Mouse (Mus musculus) embryo, embryonic 9.5 days (tissue): ENCODE measurements around the gene Zbp1.

Experiments used
- DNase-seq: peaks from one replicate; pipeline ENCODE4 v3.0.0-alpha.2; 2017; ENCODE audit errors: extremely low spot score

The Zbp1 gene

DNA sequence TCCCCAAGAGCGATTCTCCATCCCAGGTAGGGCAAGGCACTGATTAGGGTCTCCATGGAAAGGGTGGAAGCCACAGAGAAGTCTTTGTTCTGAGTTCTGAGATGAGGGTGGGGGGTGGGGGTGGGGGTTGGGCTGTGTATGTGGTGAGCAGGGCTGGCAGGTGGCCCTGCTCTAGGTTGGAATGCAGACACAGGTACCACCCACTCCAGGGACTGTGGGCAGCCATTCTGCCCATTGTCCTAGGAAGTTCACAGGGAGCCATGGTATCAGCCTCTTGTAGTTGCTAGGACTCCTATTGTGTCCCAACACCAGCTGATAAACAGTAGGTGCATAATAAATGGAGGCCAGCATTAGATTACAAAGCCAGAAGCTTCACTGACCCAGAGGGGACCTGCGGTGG lies 28.5 kb upstream of the Zbp1 start:
- DNase-seq = no peak

GRCm38 (mm10) chr2:173246688-173247087 lies 28.0 kb upstream of the Zbp1 start:
- no peak for DNase-seq

- no peak for DNase-seq
These were observed 26.5 kb upstream of the Zbp1 start for GRCm38 (mm10) chr2:173245258-173245657.

DNA sequence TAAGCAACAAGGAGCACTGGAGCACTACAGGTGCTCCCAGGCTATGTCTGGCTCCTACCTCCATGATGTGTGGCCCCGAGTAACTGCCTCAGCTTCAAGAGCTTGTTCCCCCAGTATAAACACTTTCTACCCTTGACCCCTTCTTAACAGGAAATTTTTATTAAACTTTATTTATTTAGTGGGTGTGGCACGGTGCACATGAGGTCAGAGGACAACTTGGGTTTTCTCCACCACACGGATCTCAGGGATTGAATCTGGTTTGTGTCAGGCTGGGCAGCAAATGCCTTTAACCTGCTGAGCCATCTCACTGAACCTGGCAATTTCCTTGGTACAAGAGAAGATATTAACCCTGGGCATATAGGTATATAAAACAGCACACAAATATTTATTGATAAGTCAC lies 25.4 kb upstream of the Zbp1 start:
- DNase-seq = no peak

DNA sequence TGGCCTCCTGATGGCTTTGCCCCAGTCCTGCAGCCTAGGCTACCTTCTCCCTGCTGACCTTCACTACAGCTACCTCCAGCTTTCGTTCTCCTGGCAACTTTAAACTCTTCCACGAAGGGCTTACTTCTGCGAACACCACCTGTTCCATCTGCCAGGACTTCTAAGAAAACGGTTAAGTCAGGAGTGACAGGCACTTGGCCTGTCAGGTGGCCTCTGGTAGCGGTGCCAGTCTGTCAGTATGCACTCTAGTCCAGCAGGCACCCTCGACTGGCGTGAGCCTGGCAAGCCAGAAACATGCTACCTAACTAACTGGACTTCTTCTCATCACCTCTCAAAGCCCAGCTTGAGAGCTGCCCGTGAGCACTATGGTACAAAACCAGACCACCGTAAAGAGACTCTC lies 24.9 kb upstream of the Zbp1 start:
- no peak for DNase-seq

DNA sequence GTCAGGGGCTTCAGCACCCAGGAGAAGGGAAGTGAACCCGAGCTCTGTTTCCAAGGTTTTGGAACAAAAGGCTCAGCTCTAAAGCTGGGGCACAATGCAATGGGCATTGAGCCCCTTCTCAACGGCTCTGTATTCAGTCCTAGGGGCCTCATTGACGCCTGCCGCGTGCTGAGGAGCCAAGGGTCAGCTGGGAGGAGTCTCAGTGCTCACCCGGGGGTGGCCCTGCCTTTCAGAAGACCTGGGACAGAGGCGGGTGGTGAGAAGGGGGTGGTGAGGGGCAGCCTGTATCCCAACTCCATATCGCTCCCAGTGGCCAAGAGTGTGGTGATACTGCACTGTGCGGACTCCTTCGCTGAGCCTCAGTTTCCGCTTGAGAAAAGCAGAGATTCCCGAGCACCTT lies 24.2 kb upstream of the Zbp1 start:
- DNase-seq = peak; percentile 57

GRCm38 (mm10) chr2:173240738-173241137 lies 22.0 kb upstream of the Zbp1 start:
- no peak for DNase-seq

- DNase-seq = no peak
These were observed 19.8 kb upstream of the Zbp1 start for GRCm38 (mm10) chr2:173238522-173238921.

DNA sequence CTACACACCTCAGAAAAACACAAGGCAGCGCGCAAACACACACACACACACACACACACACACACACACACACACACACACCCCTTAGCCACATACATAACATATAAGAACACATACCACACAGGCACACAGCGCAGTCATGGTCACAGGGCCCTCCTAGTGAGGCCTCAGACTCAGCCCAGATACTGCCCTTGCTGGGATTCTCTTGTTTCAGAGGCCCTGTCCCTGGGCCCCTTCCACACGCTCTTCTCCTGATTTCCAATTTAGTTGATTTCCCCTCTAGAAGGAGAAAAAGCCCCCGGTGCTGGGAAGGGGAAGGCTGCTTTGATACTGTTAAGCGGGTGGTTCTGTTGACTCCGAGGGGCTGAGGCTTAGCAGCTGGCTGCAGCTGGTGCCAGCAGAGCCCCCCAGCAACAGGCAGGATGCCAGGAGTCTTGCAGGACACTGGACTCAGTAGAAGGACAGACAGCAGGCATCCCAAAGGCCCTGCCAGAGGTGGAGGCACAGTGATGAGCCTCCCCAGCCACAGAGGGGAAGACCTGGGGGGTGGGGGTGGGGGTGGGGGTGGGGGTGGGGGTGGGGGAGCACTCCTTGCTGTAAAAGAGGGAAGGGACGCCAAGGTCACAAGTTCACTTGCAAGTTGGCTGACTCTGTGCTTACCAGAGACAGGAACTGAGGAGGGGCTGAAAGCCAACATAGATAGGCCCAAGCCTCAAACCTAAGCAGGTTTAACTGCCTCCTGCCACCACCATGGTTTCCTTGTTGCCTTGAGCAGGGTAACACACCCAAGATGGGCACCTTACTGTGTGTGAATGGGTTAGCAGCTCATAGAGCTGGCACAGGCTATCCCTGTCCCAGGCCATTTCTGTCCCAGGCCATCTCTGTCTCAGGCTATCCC lies 17.0 kb upstream of the Zbp1 start:
- DNase-seq = no peak

DNA sequence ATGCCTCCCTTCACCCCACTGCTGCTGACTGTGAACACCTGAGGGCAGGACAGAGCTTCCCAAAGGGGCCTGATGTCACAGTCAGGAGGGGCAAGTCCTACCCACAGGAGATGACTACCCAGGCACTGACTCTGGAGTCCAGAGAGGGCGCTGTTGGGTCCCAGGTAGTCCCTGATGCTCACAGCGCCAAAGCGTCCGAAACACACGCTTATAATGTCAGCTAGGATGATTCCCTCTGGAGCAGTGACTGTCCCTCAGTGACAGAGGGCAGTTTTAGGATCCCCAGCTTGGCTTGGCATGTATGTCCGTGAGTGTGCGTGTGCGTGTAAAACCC lies 14.0 kb upstream of the Zbp1 start:
- no peak for DNase-seq

DNA sequence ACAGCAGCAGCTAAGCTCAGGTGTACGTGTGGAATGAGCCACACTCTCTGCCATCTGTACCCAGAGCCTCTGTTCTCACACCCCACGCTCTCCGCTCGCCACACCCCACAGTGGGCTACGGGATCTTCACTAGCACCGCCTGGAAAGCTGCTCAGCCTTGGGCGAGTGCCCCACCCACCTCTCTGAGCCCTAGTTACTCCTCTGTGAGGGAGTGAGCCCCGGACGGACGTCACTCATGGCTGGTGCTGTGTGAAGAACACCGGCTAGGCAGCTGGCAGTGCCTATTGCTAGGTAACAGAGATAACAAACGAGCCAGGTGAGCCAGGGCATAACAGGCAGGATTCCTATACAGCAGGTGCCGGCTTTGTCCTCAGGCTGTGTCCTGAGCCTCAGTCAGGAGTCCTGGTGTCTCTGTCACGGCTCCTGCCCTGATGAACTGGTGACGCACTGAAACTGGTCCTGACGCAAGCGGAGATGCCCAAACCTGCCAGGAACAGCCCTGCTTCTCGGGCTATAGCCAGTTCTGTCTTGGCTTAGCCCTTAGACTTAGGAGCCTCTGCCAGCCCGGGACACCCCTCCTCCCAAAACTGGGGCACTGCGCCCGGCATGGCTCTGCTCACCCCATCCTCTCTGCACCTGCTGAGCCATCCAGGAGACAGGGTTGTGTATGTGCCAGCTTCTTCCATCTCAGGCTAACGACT lies 13.5 kb upstream of the Zbp1 start:
- DNase-seq = no peak

DNA sequence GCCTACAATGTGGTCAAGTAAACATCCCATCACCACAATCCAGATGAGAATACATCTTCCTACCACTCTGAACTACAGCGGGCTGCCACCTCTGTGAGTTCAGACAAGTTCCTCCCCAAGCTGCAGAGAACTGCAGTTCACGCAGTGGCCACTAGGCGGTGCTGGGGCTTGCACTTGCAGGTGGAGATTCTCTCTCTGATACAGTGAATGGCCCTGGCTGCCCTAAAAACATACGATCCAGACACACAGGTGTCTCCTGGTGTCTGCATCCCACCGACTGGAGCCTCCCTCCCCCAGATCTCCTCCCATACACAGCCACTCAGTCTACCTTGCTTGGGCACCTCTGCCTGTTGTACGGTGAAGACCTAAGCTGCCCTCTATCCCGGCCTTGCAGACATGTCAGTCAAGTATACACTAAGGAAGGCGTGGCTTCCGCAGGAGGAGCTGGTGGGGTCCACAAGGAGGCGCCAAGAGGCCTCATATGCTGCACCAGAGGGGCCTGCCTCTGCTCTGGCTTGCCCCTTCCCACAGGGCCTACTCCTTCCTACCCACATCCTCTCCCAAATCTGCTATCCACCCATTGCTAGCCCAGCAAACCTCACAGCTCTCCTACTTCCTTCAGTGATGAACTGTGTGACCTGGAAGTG lies 11.0 kb upstream of the Zbp1 start:
- peak; percentile 94 for DNase-seq

GRCm38 (mm10) chr2:173228567-173228966 lies 9.8 kb upstream of the Zbp1 start:
- no peak for DNase-seq

DNA sequence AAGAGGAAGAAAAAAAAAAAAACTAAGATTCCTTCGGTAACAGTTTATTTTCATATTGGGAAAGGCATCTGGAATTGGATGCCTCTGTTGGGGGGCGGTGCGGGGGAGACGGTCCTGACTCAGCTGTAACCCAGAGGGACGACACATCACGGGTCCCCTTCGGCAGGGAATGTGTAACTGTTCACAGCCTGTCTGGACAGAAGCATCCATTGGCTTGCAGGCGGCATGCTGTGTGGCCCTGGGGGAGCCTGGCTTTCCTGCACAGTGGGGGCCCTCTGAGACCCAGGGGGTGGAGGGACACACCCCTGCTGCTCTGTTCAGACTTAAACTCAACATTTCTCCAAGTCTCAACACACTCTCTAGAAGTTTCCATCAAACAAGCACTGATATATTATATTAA lies 8.1 kb upstream of the Zbp1 start:
- DNase-seq = no peak

DNA sequence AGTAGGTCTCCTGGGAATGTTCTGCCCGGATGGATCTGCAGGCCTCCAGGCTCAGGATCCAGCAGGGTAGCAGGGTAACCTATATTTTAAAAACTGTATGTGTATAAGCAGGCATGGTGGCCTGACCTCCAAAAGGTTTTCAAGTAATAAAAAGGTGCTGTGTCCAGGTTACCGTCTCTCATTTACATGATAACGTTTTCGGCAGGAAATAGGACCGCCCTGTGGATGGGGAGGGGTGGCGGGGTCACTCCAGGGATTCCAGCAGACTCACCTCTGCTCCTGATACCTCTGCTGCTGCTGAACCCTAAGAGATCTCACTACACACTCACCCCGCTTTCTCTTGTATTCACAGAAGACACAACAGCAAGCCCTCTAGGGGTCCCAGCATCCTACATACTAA lies 7.2 kb upstream of the Zbp1 start:
- no peak for DNase-seq

DNA sequence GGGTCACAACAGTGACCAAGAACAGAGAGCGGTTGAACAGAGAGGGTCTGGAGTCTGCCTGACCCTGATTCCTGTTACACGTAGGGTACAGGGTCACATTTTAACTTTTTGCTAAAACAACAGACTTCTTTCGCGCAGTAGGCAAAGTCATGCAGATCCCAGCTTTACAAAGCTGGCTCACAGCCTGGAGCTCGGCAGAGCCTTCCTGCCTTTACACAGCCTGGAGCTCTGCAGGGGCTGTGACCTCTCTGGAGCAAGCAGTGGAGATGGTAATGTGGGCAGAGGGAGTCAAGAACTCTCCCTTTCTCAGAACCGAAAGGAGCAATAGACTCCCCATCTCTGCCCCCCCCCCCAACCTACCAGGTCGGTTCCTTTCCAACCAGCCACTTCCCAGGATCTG lies 6.1 kb upstream of the Zbp1 start:
- DNase-seq = no peak

DNA sequence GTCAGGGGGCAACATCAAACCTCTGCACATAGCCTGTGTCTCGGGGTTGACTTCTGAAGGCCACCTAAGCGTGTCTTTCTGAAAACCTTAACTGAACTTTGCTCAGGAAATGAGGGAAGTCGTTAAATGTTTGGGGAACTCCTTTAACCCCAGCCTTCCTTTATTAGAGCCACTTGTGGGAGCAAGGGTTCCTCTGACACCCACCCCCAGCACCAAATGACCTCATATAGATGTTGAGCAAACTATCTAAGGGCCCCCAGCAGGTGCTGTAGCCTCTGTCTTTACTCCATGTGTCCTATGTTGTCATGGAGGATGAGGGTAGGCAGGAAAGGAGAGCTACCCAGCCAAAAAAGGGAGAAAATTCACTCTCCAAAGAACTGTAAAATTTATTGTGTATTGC lies 5.4 kb upstream of the Zbp1 start:
- no peak for DNase-seq

GRCm38 (mm10) chr2:173223496-173223895 lies 4.8 kb upstream of the Zbp1 start:
- no peak for DNase-seq

DNA sequence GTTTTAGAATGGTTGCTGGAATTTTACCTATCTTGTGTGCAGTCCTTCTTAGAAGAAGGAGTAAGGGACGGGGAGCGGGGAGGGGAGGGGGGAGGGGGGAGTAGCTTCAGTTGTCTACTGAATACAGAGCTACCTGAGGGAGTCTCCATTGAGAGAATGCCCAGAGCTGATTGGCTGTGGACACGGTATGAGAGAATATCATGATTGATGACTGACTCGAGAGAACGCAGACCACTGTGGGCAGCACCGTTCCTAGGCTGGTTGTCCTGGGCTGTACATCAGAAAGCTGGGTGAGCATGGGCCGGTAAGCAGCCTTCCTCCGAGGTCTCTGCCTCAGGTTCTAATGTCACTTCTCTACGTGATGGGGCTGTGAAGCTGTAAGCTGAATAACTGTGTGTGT lies 2.0 kb upstream of the Zbp1 start:
- no peak for DNase-seq

- peak; percentile 50 for DNase-seq
These were observed 682 bp upstream of the Zbp1 start for GRCm38 (mm10) chr2:173219256-173219954.

DNA sequence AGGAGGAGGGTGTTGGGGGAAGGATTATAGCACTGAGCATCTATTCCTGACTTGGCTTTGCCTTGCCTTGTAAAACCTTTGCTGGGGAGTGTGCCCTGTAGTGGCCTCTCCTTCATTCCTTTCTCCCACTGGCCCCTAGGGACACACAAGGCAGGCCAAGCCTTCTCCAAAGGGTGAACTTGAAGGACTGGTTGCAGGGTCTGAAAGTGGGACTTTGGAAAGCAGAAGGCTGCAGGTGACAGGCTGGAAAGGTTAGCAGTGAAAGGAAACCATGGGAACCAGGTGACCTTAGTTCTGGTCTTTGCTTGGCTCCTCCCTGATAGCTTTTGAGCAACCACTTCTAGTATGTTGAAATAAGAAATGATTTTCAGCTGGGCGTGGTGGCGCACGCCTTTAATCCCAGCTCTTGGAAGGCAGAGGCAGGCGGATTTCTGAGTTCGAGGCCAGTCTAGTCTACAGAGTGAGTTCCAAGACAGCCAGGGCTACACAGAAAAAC lies 912 bp downstream of the Zbp1 start:
- no peak for DNase-seq

DNA sequence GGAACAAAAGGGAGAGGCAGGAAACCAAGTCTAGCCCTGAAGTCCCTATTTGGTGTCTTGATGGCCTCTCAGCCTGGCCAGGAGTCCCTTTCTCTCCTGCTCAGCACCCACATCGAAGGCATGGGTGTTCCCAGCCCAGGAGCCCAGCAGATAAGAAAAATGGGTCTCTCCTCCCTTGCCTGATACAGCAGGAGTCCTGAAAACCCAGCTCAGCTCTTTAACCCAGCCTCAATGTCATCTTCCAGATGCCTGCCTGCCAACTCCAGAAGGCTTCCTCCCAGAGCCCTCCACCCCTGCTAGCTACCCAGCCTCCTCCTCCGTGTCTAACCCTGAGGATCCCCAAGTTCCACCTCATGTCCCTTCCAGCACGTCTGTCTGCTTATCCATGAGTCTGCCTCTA lies 1.5 kb downstream of the Zbp1 start:
- DNase-seq = no peak
